Mouse (Mus musculus): ENCODE measurements around the gene Nlrp10. TPM values are rescaled to one million over a fixed set of nuclear protein-coding genes. Genes with fewer than 3 reads are reported as not detected.

Gene Nlrp10
- polyA plus RNA-seq, 1 experiment: 0.02 TPM

GRCm38 (mm10) chr7:108933794-108934731, 4.1 kb upstream of the Nlrp10 start, which contains the start of gene Eif3f:
Eif3f (plus strand) TSS chr7:108934417.
- H3K4me3 ChIP-seq (ENCODE audit: insufficient read depth, poor library complexity, severe bottlenecking): peak within 1 kb of the TSS; percentile 79
- peaks cover 31% of the 10 kb centered on the region for H3K79me3 ChIP-seq (ENCODE audit: low read depth)
- H3K79me2 ChIP-seq (ENCODE audit: control insufficient read depth, insufficient read depth): peaks cover 40% of the 10 kb centered on the region
- peak; percentile 56 for TF ChIP-seq CTCF (IDR thresholded peaks at IDR 0.05; ENCODE audit: control insufficient read depth, insufficient read depth, insufficient read length)
- no peak for TF ChIP-seq MYOG (IDR thresholded peaks at IDR 0.05; ENCODE audit: control insufficient read depth, extremely low read depth, insufficient read length)
- TF ChIP-seq CEBPB (IDR thresholded peaks at IDR 0.05; ENCODE audit: low read depth): no peak
- peak; percentile 71 for TF ChIP-seq MAX (IDR thresholded peaks at IDR 0.05)
- peak; percentile 90 for TF ChIP-seq USF1 (IDR thresholded peaks at IDR 0.05; ENCODE audit: low read depth)
- TF ChIP-seq FOSL1 (IDR thresholded peaks at IDR 0.05; ENCODE audit: insufficient read depth, low read length, poor library complexity, severe bottlenecking): no peak
- TF ChIP-seq MYOD1 (IDR thresholded peaks at IDR 0.05; ENCODE audit: control insufficient read depth, insufficient read length, low read depth): no peak
- H3ac ChIP-seq (ENCODE audit: control insufficient read depth, insufficient read length, low read depth): peak within 1 kb of the TSS; percentile 99
- peaks cover 28% of the 10 kb centered on the region for H3K36me3 ChIP-seq (ENCODE audit: control insufficient read depth, insufficient read depth)
- H3K27me3 ChIP-seq (ENCODE audit: control insufficient read depth, insufficient read depth, insufficient read length): no peaks in the 10 kb centered on the region

- Histone ChIP-seq H3ac (ENCODE audit: control insufficient read depth, insufficient read length, low read depth) (no peak overlapping the region), H3K79me3 (ENCODE audit: low read depth) (no peaks in the 10 kb centered on the region), H3K4me3 (ENCODE audit: insufficient read depth, poor library complexity, severe bottlenecking) (no peak overlapping the region), H3K27me3 (ENCODE audit: control insufficient read depth, insufficient read depth, insufficient read length) (no peaks in the 10 kb centered on the region), H3K36me3 (ENCODE audit: control insufficient read depth, insufficient read depth) (no peaks in the 10 kb centered on the region), H3K79me2 (ENCODE audit: control insufficient read depth, insufficient read depth) (no peaks in the 10 kb centered on the region)
- TF ChIP-seq CTCF (IDR thresholded peaks at IDR 0.05; ENCODE audit: control insufficient read depth, insufficient read depth, insufficient read length) (no peak), MAX (IDR thresholded peaks at IDR 0.05) (no peak), USF1 (IDR thresholded peaks at IDR 0.05; ENCODE audit: low read depth) (no peak), FOSL1 (IDR thresholded peaks at IDR 0.05; ENCODE audit: insufficient read depth, low read length, poor library complexity, severe bottlenecking) (no peak), MYOG (IDR thresholded peaks at IDR 0.05; ENCODE audit: control insufficient read depth, extremely low read depth, insufficient read length) (no peak), CEBPB (IDR thresholded peaks at IDR 0.05; ENCODE audit: low read depth) (no peak), MYOD1 (IDR thresholded peaks at IDR 0.05; ENCODE audit: control insufficient read depth, insufficient read length, low read depth) (no peak)
These were observed 1.4 kb downstream of the Nlrp10 start for GRCm38 (mm10) chr7:108928280-108929188.

- Histone ChIP-seq H3K79me3 (ENCODE audit: low read depth) (no peaks in the 10 kb centered on the region), H3ac (ENCODE audit: control insufficient read depth, insufficient read length, low read depth) (no peak overlapping the region), H3K36me3 (ENCODE audit: control insufficient read depth, insufficient read depth) (no peaks in the 10 kb centered on the region), H3K79me2 (ENCODE audit: control insufficient read depth, insufficient read depth) (no peaks in the 10 kb centered on the region), H3K4me3 (ENCODE audit: insufficient read depth, poor library complexity, severe bottlenecking) (no peak overlapping the region), H3K27me3 (ENCODE audit: control insufficient read depth, insufficient read depth, insufficient read length) (no peaks in the 10 kb centered on the region)
- TF ChIP-seq CEBPB (IDR thresholded peaks at IDR 0.05; ENCODE audit: low read depth) (no peak), MYOD1 (IDR thresholded peaks at IDR 0.05; ENCODE audit: control insufficient read depth, insufficient read length, low read depth) (no peak), CTCF (IDR thresholded peaks at IDR 0.05; ENCODE audit: control insufficient read depth, insufficient read depth, insufficient read length) (no peak), MYOG (IDR thresholded peaks at IDR 0.05; ENCODE audit: control insufficient read depth, extremely low read depth, insufficient read length) (no peak), FOSL1 (IDR thresholded peaks at IDR 0.05; ENCODE audit: insufficient read depth, low read length, poor library complexity, severe bottlenecking) (no peak), MAX (IDR thresholded peaks at IDR 0.05) (no peak), USF1 (IDR thresholded peaks at IDR 0.05; ENCODE audit: low read depth) (no peak)
These were observed 2.9 kb downstream of the Nlrp10 start for GRCm38 (mm10) chr7:108927043-108927442.

- TF ChIP-seq MYOG (IDR thresholded peaks at IDR 0.05; ENCODE audit: control insufficient read depth, extremely low read depth, insufficient read length) (no peak), MYOD1 (IDR thresholded peaks at IDR 0.05; ENCODE audit: control insufficient read depth, insufficient read length, low read depth) (no peak), FOSL1 (IDR thresholded peaks at IDR 0.05; ENCODE audit: insufficient read depth, low read length, poor library complexity, severe bottlenecking) (no peak), USF1 (IDR thresholded peaks at IDR 0.05; ENCODE audit: low read depth) (no peak), CEBPB (IDR thresholded peaks at IDR 0.05; ENCODE audit: low read depth) (no peak), CTCF (IDR thresholded peaks at IDR 0.05; ENCODE audit: control insufficient read depth, insufficient read depth, insufficient read length) (no peak), MAX (IDR thresholded peaks at IDR 0.05) (no peak)
- no peaks in the 10 kb centered on the region for H3K27me3 ChIP-seq (ENCODE audit: control insufficient read depth, insufficient read depth, insufficient read length)
- H3K4me3 ChIP-seq (ENCODE audit: insufficient read depth, poor library complexity, severe bottlenecking): no peak overlapping the region
- H3K79me2 ChIP-seq (ENCODE audit: control insufficient read depth, insufficient read depth): no peaks in the 10 kb centered on the region
- no peak overlapping the region for H3ac ChIP-seq (ENCODE audit: control insufficient read depth, insufficient read length, low read depth)
- no peaks in the 10 kb centered on the region for H3K79me3 ChIP-seq (ENCODE audit: low read depth)
- no peaks in the 10 kb centered on the region for H3K36me3 ChIP-seq (ENCODE audit: control insufficient read depth, insufficient read depth)
These were observed 26.0 kb downstream of the Nlrp10 start for GRCm38 (mm10) chr7:108903969-108904368.

- no peaks in the 10 kb centered on the region for H3K79me3 ChIP-seq (ENCODE audit: low read depth)
- H3K79me2 ChIP-seq (ENCODE audit: control insufficient read depth, insufficient read depth): no peaks in the 10 kb centered on the region
- H3K4me3 ChIP-seq (ENCODE audit: insufficient read depth, poor library complexity, severe bottlenecking): no peak within 1 kb of the TSS
- H3ac ChIP-seq (ENCODE audit: control insufficient read depth, insufficient read length, low read depth): no peak within 1 kb of the TSS
- TF ChIP-seq MAX (IDR thresholded peaks at IDR 0.05): no peak
- TF ChIP-seq USF1 (IDR thresholded peaks at IDR 0.05; ENCODE audit: low read depth): no peak
- no peak for TF ChIP-seq FOSL1 (IDR thresholded peaks at IDR 0.05; ENCODE audit: insufficient read depth, low read length, poor library complexity, severe bottlenecking)
- TF ChIP-seq CTCF (IDR thresholded peaks at IDR 0.05; ENCODE audit: control insufficient read depth, insufficient read depth, insufficient read length): no peak
- no peak for TF ChIP-seq CEBPB (IDR thresholded peaks at IDR 0.05; ENCODE audit: low read depth)
- no peak for TF ChIP-seq MYOG (IDR thresholded peaks at IDR 0.05; ENCODE audit: control insufficient read depth, extremely low read depth, insufficient read length)
- TF ChIP-seq MYOD1 (IDR thresholded peaks at IDR 0.05; ENCODE audit: control insufficient read depth, insufficient read length, low read depth): no peak
- H3K36me3 ChIP-seq (ENCODE audit: control insufficient read depth, insufficient read depth): no peaks in the 10 kb centered on the region
- no peaks in the 10 kb centered on the region for H3K27me3 ChIP-seq (ENCODE audit: control insufficient read depth, insufficient read depth, insufficient read length)
These were observed 35.7 kb downstream of the Nlrp10 start, which contains the start of gene Olfr519 for GRCm38 (mm10) chr7:108894320-108894719. Olfr519 (minus strand) TSS chr7:108894420.
